Comparison of ENCODE assay signal across 8 mouse cellular contexts in genomic region chr1:162004821-162005770, GRCm38 (mm10). TPM values are rescaled to one million over a fixed set of nuclear protein-coding genes. Genes with fewer than 3 reads are reported as not detected.
DNase-seq lines count a peak whose midpoint lies in the region; ATAC-seq and TF ChIP-seq lines count a peak whose summit lies in the region.

No protein-coding gene starts in this region.

- no peaks in the 10 kb centered on the region for H3K27me3 ChIP-seq in thymus, adult 2 months (ENCODE audit: control insufficient read depth, insufficient read depth, low read length)
- H3K27me3 ChIP-seq in forebrain, embryonic 13.5 days = no peaks in the 10 kb centered on the region
- H3K27me3 ChIP-seq in hindbrain, embryonic 11.5 days (ENCODE audit: control insufficient read depth, insufficient read depth, low read length) = no peaks in the 10 kb centered on the region
- H3K27me3 ChIP-seq in limb, embryonic 13.5 days = no peaks in the 10 kb centered on the region
- no peaks in the 10 kb centered on the region for H3K27me3 ChIP-seq in midbrain, embryonic 11.5 days (ENCODE audit: control insufficient read depth, insufficient read depth, low read length)

- no peaks in the 10 kb centered on the region for H3K36me3 ChIP-seq in thymus, adult 2 months (ENCODE audit: control insufficient read depth, insufficient read depth, low read length)
- H3K36me3 ChIP-seq in forebrain, embryonic 13.5 days (ENCODE audit: poor library complexity, severe bottlenecking) = no peaks in the 10 kb centered on the region
- H3K36me3 ChIP-seq in hindbrain, embryonic 11.5 days (ENCODE audit: control insufficient read depth, insufficient read depth, low read length) = no peaks in the 10 kb centered on the region
- no peaks in the 10 kb centered on the region for H3K36me3 ChIP-seq in limb, embryonic 13.5 days
- H3K36me3 ChIP-seq in midbrain, embryonic 11.5 days (ENCODE audit: control insufficient read depth, insufficient read depth, low read length) = no peaks in the 10 kb centered on the region

- no peak for ATAC-seq in forebrain, embryonic 13.5 days
- peak; percentile 58 for ATAC-seq in hindbrain, embryonic 11.5 days (ENCODE audit: low FRiP score)
- no peak for ATAC-seq in limb, embryonic 13.5 days (ENCODE audit: low FRiP score, low read depth)
- peak; percentile 51 for ATAC-seq in midbrain, embryonic 11.5 days (ENCODE audit: low FRiP score)

- no peak overlapping the region for H3K9ac ChIP-seq in forebrain, embryonic 13.5 days
- H3K9ac ChIP-seq in hindbrain, embryonic 11.5 days (ENCODE audit: low read depth, low read length) = no peak overlapping the region
- H3K9ac ChIP-seq in limb, embryonic 13.5 days = peak overlapping the region; percentile 56
- no peak overlapping the region for H3K9ac ChIP-seq in midbrain, embryonic 11.5 days (ENCODE audit: low read length)

- TF ChIP-seq CTCF in thymus, adult 2 months (IDR thresholded peaks at IDR 0.05; ENCODE audit: borderline replicate concordance, control insufficient read depth, extremely low read depth, insufficient read depth, low read length, poor library complexity) = no peak

- H3K27ac ChIP-seq in thymus, adult 2 months (ENCODE audit: control insufficient read depth, insufficient read depth, low read length) = peak overlapping the region; percentile 50; the same call in 1 of the 2 replicates
- H3K27ac ChIP-seq in forebrain, embryonic 13.5 days = no peak overlapping the region
- peak overlapping the region; percentile 61 for H3K27ac ChIP-seq in hindbrain, embryonic 11.5 days (ENCODE audit: low read depth, low read length)
- H3K27ac ChIP-seq in limb, embryonic 13.5 days = peak overlapping the region; percentile 98
- peak overlapping the region; percentile 25; the same call in 1 of the 2 replicates for H3K27ac ChIP-seq in midbrain, embryonic 11.5 days (ENCODE audit: low read depth, low read length)

- no peaks in the 10 kb centered on the region for H3K9me3 ChIP-seq in forebrain, embryonic 13.5 days (replicated peaks)
- no peaks in the 10 kb centered on the region for H3K9me3 ChIP-seq in hindbrain, embryonic 11.5 days (ENCODE audit: control insufficient read depth, low read length)
- H3K9me3 ChIP-seq in limb, embryonic 13.5 days = no peaks in the 10 kb centered on the region
- no peaks in the 10 kb centered on the region for H3K9me3 ChIP-seq in midbrain, embryonic 11.5 days (ENCODE audit: control insufficient read depth, low read length)

- H3K4me2 ChIP-seq in forebrain, embryonic 13.5 days = peak overlapping the region; percentile 1; the same call in 1 of the 2 replicates
- no peak overlapping the region for H3K4me2 ChIP-seq in hindbrain, embryonic 11.5 days (replicated peaks; ENCODE audit: low read depth, low read length)
- H3K4me2 ChIP-seq in limb, embryonic 13.5 days (replicated peaks) = peak overlapping the region; percentile 53
- H3K4me2 ChIP-seq in midbrain, embryonic 11.5 days = no peak overlapping the region

- peak; percentile 8 for DNase-seq in thymus, adult 2 months
- no peak for DNase-seq in thymus, adult 18-20 months
- DNase-seq in hindbrain, embryonic 11.5 days (ENCODE audit: low spot score) = peak; percentile 54
- no peak for DNase-seq in midbrain, embryonic 11.5 days (ENCODE audit: low spot score, missing footprints)
- peak; percentile 66 for DNase-seq in yolk sac, embryonic 10.5 days (ENCODE audit: low spot score)
- no peak for DNase-seq in cerebellum, adult 9-11 months

- no peak overlapping the region for H3K4me3 ChIP-seq in thymus, adult 2 months (ENCODE audit: control insufficient read depth, insufficient read depth, low read length)
- H3K4me3 ChIP-seq in forebrain, embryonic 13.5 days = no peak overlapping the region
- H3K4me3 ChIP-seq in hindbrain, embryonic 11.5 days (ENCODE audit: low read depth, low read length) = no peak overlapping the region
- H3K4me3 ChIP-seq in limb, embryonic 13.5 days = peak overlapping the region; percentile 10; the same call in 1 of the 2 replicates
- no peak overlapping the region for H3K4me3 ChIP-seq in midbrain, embryonic 11.5 days (ENCODE audit: low read depth, low read length)

- 60% methylated on average over 23 of the region's 23 CpGs for WGBS in thymus, adult 2 months
- WGBS in forebrain, embryonic 13.5 days = 62% methylated on average over 23 of the region's 23 CpGs
- 43% methylated on average over 23 of the region's 23 CpGs for WGBS in hindbrain, embryonic 11.5 days
- WGBS in limb, embryonic 13.5 days = 37% methylated on average over 23 of the region's 23 CpGs
- 61% methylated on average over 23 of the region's 23 CpGs for WGBS in midbrain, embryonic 11.5 days

- TF ChIP-seq POLR2A in thymus, adult 2 months (IDR thresholded peaks at IDR 0.05; ENCODE audit: control insufficient read depth, extremely low read depth, insufficient read depth, low read length, poor library complexity) = no peak

- peaks cover 10% of the 10 kb centered on the region for H3K4me1 ChIP-seq in thymus, adult 2 months (replicated peaks; ENCODE audit: control insufficient read depth, insufficient read depth, low read length)
- peaks cover 29% of the 10 kb centered on the region for H3K4me1 ChIP-seq in forebrain, embryonic 13.5 days
- H3K4me1 ChIP-seq in hindbrain, embryonic 11.5 days (replicated peaks; ENCODE audit: control insufficient read depth, insufficient read depth, low read length) = peaks cover 5% of the 10 kb centered on the region
- H3K4me1 ChIP-seq in limb, embryonic 13.5 days = peaks cover 94% of the 10 kb centered on the region
- H3K4me1 ChIP-seq in midbrain, embryonic 11.5 days (ENCODE audit: control insufficient read depth, insufficient read depth, low read length) = peaks cover 13% of the 10 kb centered on the region

RNA-seq across cellular contexts. Expression of gene 4930558K02Rik, which starts 25.7 kb away (rescaled TPM):
- polyA plus RNA-seq in thymus, adult 2 months (2012; rRNA removed) = not detected in 2 replicates
- polyA plus RNA-seq in forebrain, embryonic 13.5 days (2015; fragmentation: Nextera tagmentation; extraction: Ambion mirVana) = not detected in 2 replicates
- not detected in 2 replicates for polyA plus RNA-seq in hindbrain, embryonic 11.5 days (2014; fragmentation: Nextera tagmentation; extraction: Ambion mirVana)
- polyA plus RNA-seq in limb, embryonic 13.5 days (2015; fragmentation: Nextera tagmentation; extraction: Ambion mirVana) = 0.26 TPM in 1 of 2 replicates, not detected in the other
- polyA plus RNA-seq in midbrain, embryonic 11.5 days (2014; fragmentation: Nextera tagmentation; extraction: Ambion mirVana) = not detected in 2 replicates

RNA-seq across cellular contexts. Expression of gene Pigc, which starts 36.1 kb away (rescaled TPM):
- 17.5 and 25.0 TPM in 2 replicates for polyA plus RNA-seq in thymus, adult 2 months (2012; rRNA removed)
- 30.9 and 31.6 TPM in 2 replicates for polyA plus RNA-seq in forebrain, embryonic 13.5 days (2015; fragmentation: Nextera tagmentation; extraction: Ambion mirVana)
- polyA plus RNA-seq in hindbrain, embryonic 11.5 days (2014; fragmentation: Nextera tagmentation; extraction: Ambion mirVana) = 33.3 and 38.6 TPM in 2 replicates
- 53.9 and 57.3 TPM in 2 replicates for polyA plus RNA-seq in limb, embryonic 13.5 days (2015; fragmentation: Nextera tagmentation; extraction: Ambion mirVana)
- 33.3 and 35.7 TPM in 2 replicates for polyA plus RNA-seq in midbrain, embryonic 11.5 days (2014; fragmentation: Nextera tagmentation; extraction: Ambion mirVana)

Comparison
In these comparisons a context has a peak if more than half of its experiments do, and no peak if none do; other contexts are left out.
1. DNase-seq: peak in thymus, adult 2 months (single experiment), hindbrain, embryonic 11.5 days (single experiment) and yolk sac, embryonic 10.5 days (single experiment); none in thymus, adult 18-20 months (0 of 2), midbrain, embryonic 11.5 days (single experiment) and cerebellum, adult 9-11 months (single experiment).
2. ATAC-seq: peak in hindbrain, embryonic 11.5 days (single experiment) and midbrain, embryonic 11.5 days (single experiment); none in forebrain, embryonic 13.5 days (single experiment) and limb, embryonic 13.5 days (single experiment).
3. H3K4me2 ChIP-seq: peak in forebrain, embryonic 13.5 days (single experiment) and limb, embryonic 13.5 days (single experiment); none in hindbrain, embryonic 11.5 days (single experiment) and midbrain, embryonic 11.5 days (single experiment).